Mouse (Mus musculus) stomach, embryonic 15.5 days (tissue): ENCODE measurements around the gene Tm6sf2. TPM values are rescaled to one million over a fixed set of nuclear protein-coding genes. Genes with fewer than 3 reads are reported as not detected.

Experiments
- ATAC-seq: fragments of 200-750 bp; cut with Nextera tagmentation; 2 replicates; pipeline ENCODE4 v1.8.0; 2017; ENCODE audit warnings: low read depth, moderate number of reproducible peaks, moderate TSS enrichment; ENCODE audit not compliant: insufficient read depth, low FRiP score
- H3K27ac ChIP-seq: fragments of 300-500 bp; sonication (generic); 2 replicates; pipeline ENCODE4 v1.5.1; 2015; ENCODE audit warnings: mild to moderate bottlenecking, inconsistent platforms
- H3K27me3 ChIP-seq: fragments of 300-500 bp; sonication (generic); replicated peaks from 2 replicates; pipeline ENCODE4 v1.6.1; 2015; ENCODE audit warnings: inconsistent platforms
- H3K36me3 ChIP-seq: fragments of 300-500 bp; sonication (generic); 2 replicates; pipeline ENCODE4 v1.6.1; 2015; ENCODE audit warnings: inconsistent platforms
- H3K4me1 ChIP-seq: fragments of 300-500 bp; sonication (generic); 2 replicates; pipeline ENCODE4 v1.6.1; 2015; ENCODE audit warnings: inconsistent platforms
- H3K4me2 ChIP-seq: fragments of 300-500 bp; sonication (generic); 2 replicates; pipeline ENCODE4 v1.6.1; 2015; ENCODE audit warnings: mild to moderate bottlenecking, inconsistent platforms
- H3K4me3 ChIP-seq: fragments of 300-500 bp; sonication (generic); replicated peaks from 2 replicates; pipeline ENCODE4 v1.5.1; 2015; ENCODE audit warnings: inconsistent platforms
- H3K9ac ChIP-seq: fragments of 300-500 bp; sonication (generic); 2 replicates; pipeline ENCODE4 v1.6.1; 2015; ENCODE audit warnings: inconsistent platforms
- H3K9me3 ChIP-seq: fragments of 300-500 bp; sonication (generic); 2 replicates; pipeline ENCODE4 v1.6.1; 2016; ENCODE audit warnings: inconsistent platforms
- WGBS: fragments of 180-500 bp; shearing (Covaris S2); methylation state at CpG from one replicate; pipeline ENCODE4 v1.1.7; 2015; 5-methylcytosine and 5-hydroxymethylcytosine counted together
- polyA plus RNA-seq: library from polyadenylated mRNA; unstranded; fragments of >200 nt; fragmentation: Nextera tagmentation; extraction: Ambion mirVana; gene quantifications from 2 replicates; pipeline ENCODE4 v1.2.1, GENCODE M21; 2015

The Tm6sf2 gene
- polyA plus RNA-seq, 1 experiment from 2014 or later: 7.0 TPM

- H3K4me3 ChIP-seq: no peak overlapping the region
- peaks cover 10% of the 10 kb centered on the region; the same call in 1 of the 2 replicates for H3K4me1 ChIP-seq
- H3K36me3 ChIP-seq: peaks cover 19% of the 10 kb centered on the region
- no peak overlapping the region for H3K9ac ChIP-seq
- no peaks in the 10 kb centered on the region for H3K9me3 ChIP-seq
- H3K27me3 ChIP-seq: no peaks in the 10 kb centered on the region
- 69% methylated on average over 2 of the region's 2 CpGs for WGBS
- peak; percentile 20; the same call in 1 of the 2 replicates for ATAC-seq
- peak overlapping the region; percentile 59; the same call in 1 of the 2 replicates for H3K4me2 ChIP-seq
- 0 out of 2 replicates have a peak overlapping the region, but pooled peaks have one; percentile 22 for H3K27ac ChIP-seq
Observed at GRCm38 (mm10) chr8:70071836-70072440, 786 bp upstream of the Tm6sf2 start.

GRCm38 (mm10) chr8:70073120-70073519 is 396 bp downstream of the Tm6sf2 start:
- H3K4me3 ChIP-seq: peak overlapping the region; percentile 20; the same call in 1 of the 2 replicates
- no peak overlapping the region for H3K9ac ChIP-seq
- WGBS: 54% methylated on average over 8 of the region's 8 CpGs
- no peaks in the 10 kb centered on the region for H3K27me3 ChIP-seq
- H3K27ac ChIP-seq: no peak overlapping the region
- H3K4me1 ChIP-seq: peaks cover 10% of the 10 kb centered on the region; the same call in 1 of the 2 replicates
- peaks cover 14% of the 10 kb centered on the region; the same call in 1 of the 2 replicates for H3K36me3 ChIP-seq
- no peak for ATAC-seq
- no peaks in the 10 kb centered on the region for H3K9me3 ChIP-seq
- H3K4me2 ChIP-seq: peak overlapping the region; percentile 59

GRCm38 (mm10) chr8:70073682-70074081 is 958 bp downstream of the Tm6sf2 start:
- Histone ChIP-seq H3K4me1 (peaks cover 10% of the 10 kb centered on the region; the same call in 1 of the 2 replicates), H3K27me3 (no peaks in the 10 kb centered on the region), H3K9me3 (no peaks in the 10 kb centered on the region), H3K4me2 (no peak overlapping the region), H3K36me3 (peaks cover 10% of the 10 kb centered on the region; the same call in 1 of the 2 replicates), H3K4me3 (no peak overlapping the region), H3K27ac (no peak overlapping the region), H3K9ac (no peak overlapping the region)
- WGBS: 55% methylated on average over 1 of the region's 1 CpGs
- ATAC-seq: no peak

- H3K36me3 ChIP-seq: no peaks in the 10 kb centered on the region
- peaks cover 16% of the 10 kb centered on the region for H3K4me1 ChIP-seq
- H3K4me2 ChIP-seq: no peak overlapping the region
- no peak overlapping the region for H3K27ac ChIP-seq
- peaks cover 51% of the 10 kb centered on the region for H3K27me3 ChIP-seq
- no peak for ATAC-seq
- H3K4me3 ChIP-seq: no peak overlapping the region
- no peak overlapping the region for H3K9ac ChIP-seq
- H3K9me3 ChIP-seq: no peaks in the 10 kb centered on the region
- WGBS: 81% methylated on average over 2 of the region's 2 CpGs
Observed at GRCm38 (mm10) chr8:70081976-70082375, 9.3 kb downstream of the Tm6sf2 start.

- 2% methylated on average over 26 of the region's 26 CpGs for WGBS
- Histone ChIP-seq H3K9ac (no peak within 1 kb of the TSS), H3K4me1 (peaks cover 20% of the 10 kb centered on the region), H3K27me3 (peaks cover 64% of the 10 kb centered on the region), H3K36me3 (no peaks in the 10 kb centered on the region), H3K27ac (no peak within 1 kb of the TSS), H3K9me3 (no peaks in the 10 kb centered on the region), H3K4me3 (peak within 1 kb of the TSS; percentile 35), H3K4me2 (peak within 1 kb of the TSS; percentile 71)
- ATAC-seq: no peak
Observed at GRCm38 (mm10) chr8:70083285-70083684, 10.6 kb downstream of the Tm6sf2 start, which contains the start of gene Hapln4. TSS of gene Hapln4 (plus strand) at chr8:70083457.

- no peaks in the 10 kb centered on the region for H3K9me3 ChIP-seq
- H3K4me2 ChIP-seq: peak overlapping the region; percentile 71
- peak overlapping the region; percentile 35 for H3K4me3 ChIP-seq
- no peak overlapping the region for H3K9ac ChIP-seq
- no peak for ATAC-seq
- peaks cover 75% of the 10 kb centered on the region for H3K27me3 ChIP-seq
- peaks cover 21% of the 10 kb centered on the region for H3K4me1 ChIP-seq
- WGBS: 3% methylated on average over 71 of the region's 71 CpGs
- H3K36me3 ChIP-seq: no peaks in the 10 kb centered on the region
- no peak overlapping the region for H3K27ac ChIP-seq
Observed at GRCm38 (mm10) chr8:70084191-70085065, 11.7 kb downstream of the Tm6sf2 start.

- no peak overlapping the region for H3K27ac ChIP-seq
- peaks cover 21% of the 10 kb centered on the region for H3K4me1 ChIP-seq
- no peaks in the 10 kb centered on the region for H3K9me3 ChIP-seq
- no peak for ATAC-seq
- no peak overlapping the region for H3K9ac ChIP-seq
- no peak overlapping the region for H3K4me3 ChIP-seq
- peaks cover 92% of the 10 kb centered on the region for H3K27me3 ChIP-seq
- 39% methylated on average over 1 of the region's 1 CpGs for WGBS
- H3K4me2 ChIP-seq: no peak overlapping the region
- no peaks in the 10 kb centered on the region for H3K36me3 ChIP-seq
Observed at GRCm38 (mm10) chr8:70086151-70086550, 13.4 kb downstream of the Tm6sf2 start.

- Histone ChIP-seq H3K27ac (no peak overlapping the region), H3K36me3 (no peaks in the 10 kb centered on the region), H3K4me3 (no peak overlapping the region), H3K4me1 (peaks cover 21% of the 10 kb centered on the region), H3K9me3 (no peaks in the 10 kb centered on the region), H3K4me2 (no peak overlapping the region), H3K27me3 (peaks cover 95% of the 10 kb centered on the region), H3K9ac (no peak overlapping the region)
- no peak for ATAC-seq
- WGBS: 5% methylated on average over 7 of the region's 7 CpGs
Observed at GRCm38 (mm10) chr8:70087237-70087636, 14.5 kb downstream of the Tm6sf2 start.

GRCm38 (mm10) chr8:70087836-70088650 is 15.3 kb downstream of the Tm6sf2 start:
- Histone ChIP-seq H3K9ac (no peak overlapping the region), H3K4me2 (peak overlapping the region; percentile 54), H3K36me3 (no peaks in the 10 kb centered on the region), H3K4me3 (peak overlapping the region; percentile 30), H3K27me3 (peaks cover 87% of the 10 kb centered on the region), H3K4me1 (peaks cover 21% of the 10 kb centered on the region), H3K27ac (no peak overlapping the region), H3K9me3 (no peaks in the 10 kb centered on the region)
- 4% methylated on average over 56 of the region's 56 CpGs for WGBS
- peak; percentile 40; the same call in 1 of the 2 replicates for ATAC-seq

- no peak for ATAC-seq
- H3K9ac ChIP-seq: no peak overlapping the region
- no peaks in the 10 kb centered on the region for H3K36me3 ChIP-seq
- H3K27ac ChIP-seq: no peak overlapping the region
- no peak overlapping the region for H3K4me3 ChIP-seq
- H3K27me3 ChIP-seq: peaks cover 73% of the 10 kb centered on the region
- 60% methylated on average over 9 of the region's 9 CpGs for WGBS
- peaks cover 9% of the 10 kb centered on the region for H3K4me1 ChIP-seq
- H3K4me2 ChIP-seq: no peak overlapping the region
- no peaks in the 10 kb centered on the region for H3K9me3 ChIP-seq
Observed at GRCm38 (mm10) chr8:70089296-70089960, 16.7 kb downstream of the Tm6sf2 start.

GRCm38 (mm10) chr8:70092786-70093185 is 20.1 kb downstream of the Tm6sf2 start:
- no peak overlapping the region for H3K4me2 ChIP-seq
- H3K9ac ChIP-seq: no peak overlapping the region
- peaks cover 40% of the 10 kb centered on the region for H3K27me3 ChIP-seq
- ATAC-seq: no peak
- no peak overlapping the region for H3K4me3 ChIP-seq
- H3K36me3 ChIP-seq: no peaks in the 10 kb centered on the region
- peaks cover 5% of the 10 kb centered on the region for H3K4me1 ChIP-seq
- 54% methylated on average over 8 of the region's 8 CpGs for WGBS
- H3K27ac ChIP-seq: no peak overlapping the region
- no peaks in the 10 kb centered on the region for H3K9me3 ChIP-seq
